Mouse (Mus musculus) embryonic stem cell, embryonic (primary cell): ENCODE data around the gene Fancc.

Source experiments
- CTCF ChIA-PET, 4 experiments: fragments of 300-600 bp in 2 of 4; fragments of 350-600 bp in 2 of 4; sonication (Branson Sonifier 250); formaldehyde crosslinking; loops; one replicate each; lab custom pipeline; 2022; ENCODE audit warnings: inconsistent platforms in 2 of 4; lab: Charles Lee
- POLR2A ChIA-PET, 4 experiments: fragments of 300-600 bp in 2 of 4; fragments of 350-600 bp in 2 of 4; sonication (Branson Sonifier 250); formaldehyde crosslinking; loops; one replicate each; lab custom pipeline; 2022; ENCODE audit warnings: antibody characterized with exemption in 4 of 4, inconsistent platforms in 1 of 4; lab: Charles Lee

Fancc gene

DNA sequence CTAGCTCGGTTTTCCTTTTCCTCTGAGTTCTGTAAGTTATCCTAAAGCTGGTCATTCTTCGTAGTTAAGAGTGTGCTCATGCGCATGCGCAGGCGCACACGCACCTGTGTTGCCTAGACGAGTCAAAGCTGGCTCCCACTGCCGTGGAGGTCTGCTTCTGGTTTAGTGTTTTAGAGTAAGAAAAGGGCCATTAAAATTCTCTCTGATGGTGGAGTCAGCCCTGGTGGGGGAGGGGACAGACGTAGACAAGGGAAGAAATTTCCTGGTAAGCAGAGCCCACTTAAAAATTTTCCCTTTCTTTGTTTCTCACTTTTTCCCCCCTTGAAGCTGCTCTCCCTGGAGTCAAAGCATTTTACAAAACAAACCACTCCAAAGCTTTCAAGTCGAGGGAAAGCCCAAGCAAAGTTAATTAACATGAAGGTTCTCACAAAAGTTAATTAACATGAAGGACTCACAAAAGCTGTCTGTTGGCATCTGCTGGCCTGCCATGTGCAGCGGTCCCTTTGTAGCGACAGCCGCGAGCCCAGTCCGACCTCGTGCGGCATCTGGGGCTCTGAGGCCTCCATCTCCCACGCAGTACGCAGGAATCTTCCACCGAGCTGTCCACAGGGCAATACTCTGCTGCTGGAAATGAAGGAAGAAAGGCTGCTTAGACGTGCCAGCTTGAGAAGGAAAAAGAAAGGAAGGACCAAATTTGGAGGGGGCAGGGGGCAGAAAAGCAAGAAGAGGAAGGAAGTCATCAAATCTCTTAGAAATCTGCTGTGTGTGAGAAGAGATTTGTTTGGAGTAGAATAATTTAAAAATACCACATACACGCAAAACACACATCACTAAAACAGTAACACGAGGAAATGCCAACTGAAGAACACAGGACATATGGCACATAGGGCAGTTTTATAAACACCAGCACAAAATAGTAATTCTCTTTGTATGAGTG, at the start of gene Fancc:
Gene Fancc, minus strand, starts transcription at position 633 of the 937 bp plus-strand sequence.
- ChIA-PET POLR2A (interaction anchor here (0.6 to 2.5 kb wide), 41 partner anchors 9 to 523 kb away, joined by 3 to 35 read pairs (median 4); partner anchors contain the start of gene Ptch1 (in 1 of the 4)), CTCF (interaction anchor here in 1 of 4 experiments (1.3 kb wide), 1 partner anchor 32 kb away, joined by 4 read pairs; no protein-coding TSS in a partner anchor)

GRCm38 (mm10) chr13:63545291-63545690, 48.2 kb upstream of the Fancc start:
- POLR2A ChIA-PET: interaction anchor here in 3 of 4 experiments (0.6 to 2.4 kb wide), 11 partner anchors 9 to 424 kb away, joined by 3 to 9 read pairs (median 4); no protein-coding TSS in a partner anchor
- CTCF ChIA-PET: no interaction called here

DNA sequence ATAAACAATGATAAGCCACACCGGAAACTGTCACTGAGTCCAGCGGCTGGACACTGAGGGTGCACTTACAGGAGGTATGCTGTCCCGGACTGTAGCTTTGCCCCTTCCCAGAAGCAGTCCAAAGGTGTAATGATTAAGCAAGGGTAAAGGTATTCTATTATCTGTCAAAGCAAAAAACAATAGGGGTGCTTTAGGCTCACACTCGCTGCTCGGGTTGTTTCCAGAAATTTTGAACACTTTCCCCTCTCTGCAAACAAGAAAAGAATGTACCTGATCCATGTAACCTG, 47.8 kb upstream of the Fancc start:
- CTCF ChIA-PET: no interaction called here

GRCm38 (mm10) chr13:63544119-63544966, 47.3 kb upstream of the Fancc start:
- POLR2A ChIA-PET: interaction anchor here (0.5 to 6.1 kb wide), 21 partner anchors 9 to 489 kb away, joined by 3 to 58 read pairs (median 4); no protein-coding TSS in a partner anchor
- CTCF ChIA-PET: no interaction called here

More for the DNA sequence above, 47.8 kb upstream of the Fancc start:
- POLR2A ChIA-PET: interaction anchor here in 3 of 4 experiments (0.6 to 6.1 kb wide), 14 partner anchors 9 to 488 kb away, joined by 3 to 58 read pairs (median 4); no protein-coding TSS in a partner anchor

GRCm38 (mm10) chr13:63543459-63543858, 46.4 kb upstream of the Fancc start:
- POLR2A ChIA-PET: interaction anchor here in 3 of 4 experiments (0.6 to 6.1 kb wide), 11 partner anchors 10 to 425 kb away, joined by 3 to 58 read pairs (median 3); no protein-coding TSS in a partner anchor
- CTCF ChIA-PET: no interaction called here

DNA sequence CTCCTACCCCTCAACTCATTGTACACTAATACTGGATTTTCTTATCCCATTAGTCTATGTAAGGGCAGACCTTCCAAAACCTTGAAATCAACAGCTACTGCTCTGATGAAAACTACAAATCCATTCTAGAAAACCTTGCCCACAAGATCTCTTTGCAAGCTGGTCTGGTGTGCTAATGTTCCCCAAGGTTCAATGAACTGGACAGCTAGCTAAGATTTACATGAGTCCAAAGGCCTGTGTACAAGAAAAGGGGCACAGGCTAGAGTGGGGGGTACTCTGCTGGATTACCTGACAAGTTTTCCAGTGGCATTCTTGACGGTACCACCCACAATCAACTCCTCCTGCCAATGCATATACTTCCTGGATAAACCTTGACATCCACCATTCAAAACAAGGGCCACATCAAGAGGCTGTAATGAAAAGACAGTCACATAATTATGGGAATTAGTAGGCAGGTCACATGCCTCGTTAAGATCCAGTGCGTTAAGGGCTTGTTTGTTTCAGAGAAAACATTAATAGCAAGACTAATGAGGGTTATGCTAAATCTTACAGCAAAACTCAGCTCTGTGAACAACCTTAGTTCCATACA, 45.8 kb upstream of the Fancc start:
- ChIA-PET CTCF (no interaction called here), POLR2A (interaction anchor here in 3 of 4 experiments (0.6 to 6.1 kb wide), 10 partner anchors 8 to 437 kb away, joined by 3 to 58 read pairs (median 4); no protein-coding TSS in a partner anchor)

DNA sequence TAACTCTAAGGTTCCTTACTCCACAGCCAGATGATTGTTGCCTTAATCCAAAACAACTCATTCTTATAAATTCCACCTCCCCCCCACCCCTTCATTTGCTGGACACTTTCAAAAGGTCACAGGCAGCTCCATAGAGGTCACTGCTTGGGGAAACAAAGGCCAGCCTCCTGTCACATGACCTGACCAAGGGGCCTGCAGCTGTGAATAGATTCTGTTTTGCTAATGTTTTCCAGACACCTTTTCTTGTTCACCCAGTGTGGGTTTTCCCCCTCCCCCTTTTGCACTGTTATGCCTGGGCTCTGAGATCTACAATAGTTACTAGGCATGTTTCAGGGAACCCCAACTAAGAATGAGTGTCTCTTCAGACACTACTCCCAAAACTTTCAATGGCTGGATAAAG, 44.4 kb upstream of the Fancc start:
- POLR2A ChIA-PET: interaction anchor here in 3 of 4 experiments (0.6 to 6.1 kb wide), 28 partner anchors 8 to 762 kb away, joined by 3 to 58 read pairs (median 6); partner anchors contain the start of gene Ptch1 (in 1 of the 3)
- CTCF ChIA-PET: interaction anchor here in 2 of 4 experiments (0.7 to 0.9 kb wide), 2 partner anchors 12 to 185 kb away, joined by 8 to 11 read pairs; no protein-coding TSS in a partner anchor

DNA sequence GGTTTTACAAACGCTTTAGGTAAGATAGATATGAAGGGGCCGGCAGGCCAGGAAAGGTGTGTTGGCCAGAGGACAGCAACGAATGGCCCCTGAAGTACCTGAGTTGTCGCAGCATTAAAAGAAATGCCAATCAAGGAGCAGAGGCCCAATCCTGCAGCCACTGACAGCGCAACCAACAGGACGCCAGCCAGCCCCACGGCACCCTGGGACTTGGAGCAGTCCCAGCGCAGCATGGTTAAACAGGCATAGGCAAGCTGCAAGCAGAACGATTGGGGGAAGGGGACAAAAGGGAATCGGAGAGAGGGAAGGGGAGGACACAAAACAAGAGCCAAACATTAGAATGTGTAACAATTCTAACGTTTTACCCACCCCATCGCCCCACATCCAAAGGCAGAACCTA, 43.5 kb upstream of the Fancc start:
- POLR2A ChIA-PET: interaction anchor here in 2 of 4 experiments (0.6 to 6.1 kb wide), 16 partner anchors 11 to 440 kb away, joined by 3 to 58 read pairs (median 8); no protein-coding TSS in a partner anchor
- CTCF ChIA-PET: interaction anchor here in 1 of 4 experiments (0.6 kb wide), 2 partner anchors 12 to 559 kb away, joined by 4 read pairs; no protein-coding TSS in a partner anchor

GRCm38 (mm10) chr13:63534981-63535380, 37.9 kb upstream of the Fancc start:
- ChIA-PET POLR2A (interaction anchor here in 2 of 4 experiments (1.0 to 1.7 kb wide), 3 partner anchors 10 to 21 kb away, joined by 3 to 5 read pairs (median 4); no protein-coding TSS in a partner anchor), CTCF (no interaction called here)

GRCm38 (mm10) chr13:63530857-63531256, 33.8 kb upstream of the Fancc start:
- POLR2A ChIA-PET: no interaction called here
- CTCF ChIA-PET: no interaction called here

- ChIA-PET POLR2A (interaction anchor here in 2 of 4 experiments (1.6 to 6.4 kb wide), 10 partner anchors 10 to 189 kb away, joined by 3 to 53 read pairs (median 16); partner anchors contain the start of gene Fancc (in 1 of the 2)), CTCF (no interaction called here)
Observed at GRCm38 (mm10) chr13:63530371-63530764, 33.3 kb upstream of the Fancc start.

GRCm38 (mm10) chr13:63529602-63530370, 32.7 kb upstream of the Fancc start:
- POLR2A ChIA-PET: interaction anchor here in 3 of 4 experiments (0.8 to 6.4 kb wide), 28 partner anchors 10 to 450 kb away, joined by 3 to 53 read pairs (median 6); partner anchors contain the start of gene Fancc (in 2 of the 3)
- CTCF ChIA-PET: interaction anchor here in 3 of 4 experiments (0.6 to 1.5 kb wide), 4 partner anchors 12 to 578 kb away, joined by 3 to 8 read pairs (median 4); partner anchors contain the start of gene Fancc (in 1 of the 3)

- POLR2A ChIA-PET: interaction anchor here (0.5 to 6.4 kb wide), 36 partner anchors 9 to 451 kb away, joined by 3 to 53 read pairs (median 6); partner anchors contain the start of gene Fancc (in 3 of the 4)
- CTCF ChIA-PET: interaction anchor here in 3 of 4 experiments (0.5 to 1.5 kb wide), 3 partner anchors 32 to 721 kb away, joined by 3 to 10 read pairs (median 4); partner anchors contain the start of gene Fancc (in 1 of the 3)
Observed at GRCm38 (mm10) chr13:63528852-63529251, 31.8 kb upstream of the Fancc start.

DNA sequence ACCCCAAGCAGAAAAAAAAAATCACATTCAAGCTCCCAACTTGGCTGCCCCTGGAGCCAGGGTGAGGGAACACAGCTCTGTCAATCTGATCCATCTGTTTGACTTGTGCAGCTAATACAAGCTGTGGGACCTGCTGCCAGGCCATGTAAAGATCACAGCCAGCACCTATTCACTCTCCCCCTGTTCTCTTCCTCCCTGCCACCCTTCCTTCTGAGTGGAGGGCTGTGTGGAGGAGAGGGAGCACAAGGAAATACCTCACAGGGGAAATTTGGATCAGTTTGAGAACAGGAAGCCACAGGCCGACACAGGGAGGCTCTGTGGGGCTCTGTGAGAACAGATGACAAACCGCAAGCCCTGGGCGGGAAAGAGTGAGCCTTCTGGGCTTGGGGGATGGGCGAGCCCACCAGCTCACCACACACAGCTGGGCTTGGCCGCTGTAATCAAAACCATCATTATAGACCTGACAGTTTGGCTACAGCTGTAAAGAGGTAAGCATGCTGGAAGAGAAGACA, 31.1 kb upstream of the Fancc start:
- ChIA-PET POLR2A (interaction anchor here (0.5 to 6.4 kb wide), 31 partner anchors 9 to 451 kb away, joined by 3 to 53 read pairs (median 6); partner anchors contain the start of gene Fancc (in 3 of the 4)), CTCF (interaction anchor here in 2 of 4 experiments (0.5 to 1.5 kb wide), 2 partner anchors 32 to 722 kb away, joined by 4 to 10 read pairs; partner anchors contain the start of gene Fancc (in 1 of the 2))

DNA sequence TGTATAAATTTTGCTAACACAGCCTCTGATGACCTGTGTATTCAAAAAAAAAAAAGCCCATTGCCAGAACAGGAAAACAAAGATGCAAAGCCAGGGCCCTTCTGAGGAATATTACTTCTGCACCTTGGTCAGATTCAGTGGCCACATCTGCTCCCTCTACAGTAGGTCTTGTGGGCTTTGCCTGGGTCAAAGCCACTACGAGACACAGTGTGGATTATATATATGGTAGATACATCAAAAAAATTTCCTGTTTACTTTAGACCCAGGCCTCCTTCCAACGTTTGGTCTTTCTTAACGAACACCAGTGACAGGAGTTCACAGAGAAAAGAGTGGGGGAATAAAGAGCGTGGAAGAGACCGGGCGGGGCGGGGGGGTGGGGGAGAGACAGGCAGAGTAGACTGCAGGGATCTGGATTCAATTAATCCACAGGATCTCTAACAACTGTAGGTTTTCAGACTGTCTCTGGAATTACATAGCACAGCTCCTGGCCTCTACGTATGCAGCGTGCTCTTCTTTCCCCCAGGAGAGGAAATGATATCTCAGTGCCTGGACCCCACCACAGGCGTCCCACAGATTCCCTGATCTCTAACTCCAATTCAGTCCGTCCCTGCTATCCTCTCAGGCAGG, 28.6 kb upstream of the Fancc start:
- POLR2A ChIA-PET: interaction anchor here in 3 of 4 experiments (0.6 to 6.4 kb wide), 8 partner anchors 10 to 71 kb away, joined by 3 to 53 read pairs (median 4); partner anchors contain the start of gene Fancc (in 1 of the 3)
- CTCF ChIA-PET: interaction anchor here in 1 of 4 experiments (0.6 kb wide), 1 partner anchor 216 kb away, joined by 5 read pairs; no protein-coding TSS in a partner anchor
